Comparison of ENCODE assay signal across 26 mouse cellular contexts in genomic region chr8:47708106-47708505, GRCm38 (mm10). TPM values are rescaled to one million over a fixed set of nuclear protein-coding genes. Genes with fewer than 3 reads are reported as not detected.
DNase-seq lines count a peak whose midpoint lies in the region; ATAC-seq and TF ChIP-seq lines count a peak whose summit lies in the region.
"Had no signal": no experiment of that assay in that cellular context is flagged by ENCODE, and none has a peak within 500 bp of the region (broad histone marks: within the 10 kb centered on the region; RNA-seq: fewer than 3 reads in every experiment).

No protein-coding gene starts in this region.

- peak; percentile 83 for ATAC-seq in intestine, embryonic 16.5 days
- ATAC-seq in liver, postnatal 0 days = peak; percentile 79
- ATAC-seq in megakaryocyte progenitor cell, adult 5-6 weeks (replicated peaks; ENCODE audit: poor library complexity) = no peak
- ATAC-seq: forebrain, embryonic 15.5 days had no signal

- 0 out of 2 replicates have a peak, but pooled peaks cover 8% of the 10 kb centered on the region for H3K4me1 ChIP-seq in intestine, embryonic 16.5 days (ENCODE audit: control insufficient read depth, insufficient read depth, low read length)
- H3K4me1 ChIP-seq in liver, postnatal 0 days (ENCODE audit: insufficient read depth) = peaks cover 24% of the 10 kb centered on the region

- 69% methylated on average over 5 of the region's 5 CpGs for WGBS in intestine, embryonic 16.5 days
- 59% methylated on average over 5 of the region's 5 CpGs for WGBS in liver, postnatal 0 days (ENCODE audit: insufficient replicate concordance)

- H3K4me3 ChIP-seq in intestine, embryonic 16.5 days (ENCODE audit: low read length) = no peak overlapping the region
- no peak overlapping the region for H3K4me3 ChIP-seq in liver, postnatal 0 days (ENCODE audit: low read depth, low read length)
- H3K4me3 ChIP-seq: embryonic facial prominence, embryonic 13.5 days; forebrain, embryonic 10.5 days; forebrain, embryonic 15.5 days; heart, embryonic 10.5 days; heart, embryonic 15.5 days; hindbrain, embryonic 13.5 days had no signal

- H3K27me3 ChIP-seq in intestine, embryonic 16.5 days (replicated peaks; ENCODE audit: control insufficient read depth, insufficient read depth, low read length) = no peaks in the 10 kb centered on the region
- no peaks in the 10 kb centered on the region for H3K27me3 ChIP-seq in liver, postnatal 0 days (ENCODE audit: insufficient read depth, low read length)
- H3K27me3 ChIP-seq: embryonic facial prominence, embryonic 13.5 days; forebrain, embryonic 15.5 days; heart, embryonic 15.5 days; hindbrain, embryonic 13.5 days had no signal

- no peak for TF ChIP-seq EP300 in liver, postnatal 0 days (IDR thresholded peaks at IDR 0.05; ENCODE audit: low read depth)

- DNase-seq in kidney, adult 9 months = peak; percentile 22
- DNase-seq in kidney, postnatal 10 days = no peak
- DNase-seq in lung, postnatal 36 days = peak; percentile 18
- no peak for DNase-seq in lung, postnatal 4 days
- DNase-seq in liver, postnatal 0 days = peak; percentile 34
- no peak for DNase-seq in spleen, postnatal 4 days (ENCODE audit: low spot score in 2 of 2)
- DNase-seq: adrenal gland, postnatal 25 days; B cell, adult 2 months; cerebellum, adult 11-12 months; cerebellum, adult 9-11 months; gastrocnemius, postnatal 36 days; kidney, postnatal 4 days; left cerebral cortex, postnatal 4 days; lung, embryonic 14.5 days; midbrain, embryonic 14.5 days; thymus, adult 2 months; thymus, postnatal 36 days had no signal

- peak overlapping the region; percentile 81 for H3K27ac ChIP-seq in intestine, embryonic 16.5 days (ENCODE audit: low read length)
- H3K27ac ChIP-seq in liver, postnatal 0 days (ENCODE audit: low read depth) = peak overlapping the region; percentile 87
- H3K27ac ChIP-seq: embryonic facial prominence, embryonic 13.5 days; forebrain, embryonic 10.5 days; forebrain, embryonic 15.5 days; heart, embryonic 10.5 days; heart, embryonic 15.5 days; hindbrain, embryonic 13.5 days; macrophage had no signal

- TF ChIP-seq CTCF in liver, postnatal 0 days (IDR thresholded peaks at IDR 0.05; ENCODE audit: low read depth) = no peak

- no peaks in the 10 kb centered on the region for H3K9me3 ChIP-seq in intestine, embryonic 16.5 days (ENCODE audit: control insufficient read depth, low read length)
- no peaks in the 10 kb centered on the region for H3K9me3 ChIP-seq in liver, postnatal 0 days (ENCODE audit: low read length)
- H3K9me3 ChIP-seq: embryonic facial prominence, embryonic 13.5 days; forebrain, embryonic 10.5 days; forebrain, embryonic 15.5 days; heart, embryonic 10.5 days; heart, embryonic 15.5 days; hindbrain, embryonic 13.5 days had no signal

- H3K9ac ChIP-seq in intestine, embryonic 16.5 days (ENCODE audit: low read depth, low read length) = no peak overlapping the region
- H3K9ac ChIP-seq in liver, postnatal 0 days (replicated peaks) = peak overlapping the region; percentile 11; the same call in 1 of the 2 replicates
- H3K9ac ChIP-seq: embryonic facial prominence, embryonic 13.5 days; forebrain, embryonic 15.5 days; heart, embryonic 15.5 days; hindbrain, embryonic 13.5 days; lung, embryonic 14.5 days had no signal

- H3K4me2 ChIP-seq in intestine, embryonic 16.5 days (ENCODE audit: low read depth, low read length) = no peak overlapping the region
- peak overlapping the region; percentile 7; the same call in 1 of the 2 replicates for H3K4me2 ChIP-seq in liver, postnatal 0 days (ENCODE audit: low read depth, low read length)
- H3K4me2 ChIP-seq: embryonic facial prominence, embryonic 13.5 days; forebrain, embryonic 15.5 days; heart, embryonic 15.5 days; hindbrain, embryonic 13.5 days; lung, embryonic 14.5 days had no signal

- peaks cover 6% of the 10 kb centered on the region; the same call in 1 of the 2 replicates for H3K36me3 ChIP-seq in intestine, embryonic 16.5 days (ENCODE audit: control insufficient read depth, insufficient read depth, low read length)
- H3K36me3 ChIP-seq in liver, postnatal 0 days (replicated peaks; ENCODE audit: insufficient read depth, low read length) = peaks cover 31% of the 10 kb centered on the region

RNA-seq across cellular contexts. Expression of gene Cdkn2aip, which starts 5.6 kb away (rescaled TPM):
- 20.0 and 21.0 TPM in 2 replicates for polyA plus RNA-seq in intestine, embryonic 16.5 days (2015; fragmentation: Nextera tagmentation; extraction: Ambion mirVana)
- polyA plus RNA-seq in liver, postnatal 0 days (2015; fragmentation: Nextera tagmentation; extraction: Ambion mirVana) = 12.8 and 13.7 TPM in 2 replicates
- 15.6 and 17.2 TPM in 2 replicates for total RNA-seq in megakaryocyte progenitor cell, adult 5-6 weeks (2015)
- 21.2 and 25.0 TPM in 2 replicates for total RNA-seq in megakaryocyte progenitor cell, adult 5-6 weeks (2017)

RNA-seq across cellular contexts. Expression of gene Ing2, which starts 32.8 kb away (rescaled TPM):
- polyA plus RNA-seq in intestine, embryonic 16.5 days (2015; fragmentation: Nextera tagmentation; extraction: Ambion mirVana) = 10.4 and 10.8 TPM in 2 replicates
- polyA plus RNA-seq in liver, postnatal 0 days (2015; fragmentation: Nextera tagmentation; extraction: Ambion mirVana) = 10.3 and 12.6 TPM in 2 replicates
- total RNA-seq in megakaryocyte progenitor cell, adult 5-6 weeks (2015) = 63.3 and 69.1 TPM in 2 replicates
- total RNA-seq in megakaryocyte progenitor cell, adult 5-6 weeks (2017) = 37.1 and 53.2 TPM in 2 replicates

Comparison
In these comparisons a context has a peak if more than half of its experiments do, and no peak if none do; other contexts are left out.
1. DNase-seq: peak in kidney, adult 9 months (single experiment), lung, postnatal 36 days (single experiment) and liver, postnatal 0 days (single experiment); none in kidney, postnatal 10 days (single experiment), lung, postnatal 4 days (0 of 2) and spleen, postnatal 4 days (0 of 2).